Mouse (Mus musculus) heart, postnatal 14 days (tissue): ENCODE measurements at regions not wholly inside any gene's neighbourhood (a gene's known extent, or its start where the extent isn't known, plus 50 kb on each side); places are given as distances from the start of the nearest gene placed in this dataset.
"Not testable (repeated sequence)": the region's sequence is repeated elsewhere in the genome, so short reads cannot be mapped to it uniquely, and the experiment has no call there.

ENCODE experiments used
- DNase-seq, 2 experiments: peaks; one replicate each; pipeline ENCODE4 v3.0.0; 2021 to 2022
- intact Hi-C: fragments of 180-260 bp; cut with DNase I; formaldehyde crosslinking; loops from one replicate; pipeline ENCODE4 v1.15.1; 2025

GRCm38 (mm10) chr14:104855913-104856312, 321.2 kb downstream of the Rbm26 start:
- DNase-seq: no peak
- intact Hi-C loops: no loop called here

- intact Hi-C loops: no loop called here
- DNase-seq: no peak
These were observed 326.8 kb upstream of the Rnf219 start for GRCm38 (mm10) chr14:104849274-104849673.

- no peak for DNase-seq
- intact Hi-C loops: no loop called here
These were observed 305.0 kb upstream of the Rnf219 start for GRCm38 (mm10) chr14:104827404-104827803.

GRCm38 (mm10) chr14:104824926-104825325, 302.5 kb upstream of the Rnf219 start:
- intact Hi-C loops: no loop called here

GRCm38 (mm10) chr14:104824224-104824623, 301.8 kb upstream of the Rnf219 start:
- intact Hi-C loops: no loop called here
- no peak for DNase-seq

More at GRCm38 (mm10) chr14:104824926-104825325, 302.5 kb upstream of the Rnf219 start:
- DNase-seq: no peak

- no peak for DNase-seq
- intact Hi-C loops: no loop called here
These were observed 299.6 kb upstream of the Rnf219 start for GRCm38 (mm10) chr14:104821903-104822573.

GRCm38 (mm10) chr14:104819106-104819505, 296.7 kb upstream of the Rnf219 start:
- no peak for DNase-seq
- intact Hi-C loops: loop anchor here (10.0 kb wide), 2 partner anchors 476 to 1104 kb away; no protein-coding TSS in a partner anchor

- intact Hi-C loops: loop anchor here (1.0 to 10.0 kb wide), 3 partner anchors 481 to 1099 kb away; no protein-coding TSS in a partner anchor
- DNase-seq: peak; percentile 58 to 81
These were observed 291.6 kb upstream of the Rnf219 start for GRCm38 (mm10) chr14:104813977-104814584.

GRCm38 (mm10) chr14:104812006-104812405, 289.6 kb upstream of the Rnf219 start:
- DNase-seq: no peak
- intact Hi-C loops: loop anchor here (10.0 kb wide), 2 partner anchors 483 to 1097 kb away; no protein-coding TSS in a partner anchor

- DNase-seq: no peak
- intact Hi-C loops: no loop called here
These were observed 282.9 kb upstream of the Rnf219 start for GRCm38 (mm10) chr14:104805332-104805731.

GRCm38 (mm10) chr14:104796348-104796965, 274.0 kb upstream of the Rnf219 start:
- DNase-seq: peak in 1 of 2 experiments; percentile 1
- intact Hi-C loops: no loop called here

GRCm38 (mm10) chr14:104789346-104789745, 266.9 kb upstream of the Rnf219 start:
- intact Hi-C loops: no loop called here
- no peak for DNase-seq

- intact Hi-C loops: no loop called here
- DNase-seq: no peak
These were observed 262.6 kb upstream of the Rnf219 start for GRCm38 (mm10) chr14:104785066-104785465.

- DNase-seq: no peak
- intact Hi-C loops: no loop called here
These were observed 247.5 kb upstream of the Rnf219 start for GRCm38 (mm10) chr14:104769938-104770337.

GRCm38 (mm10) chr14:104734213-104734612, 211.8 kb upstream of the Rnf219 start:
- peak in 1 of 2 experiments; percentile 4 for DNase-seq
- intact Hi-C loops: no loop called here

- intact Hi-C loops: no loop called here
- no peak for DNase-seq
These were observed 209.6 kb upstream of the Rnf219 start for GRCm38 (mm10) chr14:104732036-104732435.

- intact Hi-C loops: no loop called here
- no peak for DNase-seq
These were observed 209.0 kb upstream of the Rnf219 start for GRCm38 (mm10) chr14:104731319-104731995.

- DNase-seq: peak; percentile 83 to 86
- intact Hi-C loops: not testable (repeated sequence)
These were observed 193.2 kb upstream of the Rnf219 start for GRCm38 (mm10) chr14:104715651-104716050.

- intact Hi-C loops: no loop called here
- no peak for DNase-seq
These were observed 179.9 kb upstream of the Rnf219 start for GRCm38 (mm10) chr14:104702283-104702893.

GRCm38 (mm10) chr14:104698962-104699361, 176.5 kb upstream of the Rnf219 start:
- DNase-seq: no peak

More at GRCm38 (mm10) chr14:104698962-104699361, 176.5 kb upstream of the Rnf219 start:
- intact Hi-C loops: no loop called here
